Mouse (Mus musculus) olfactory bulb, adult 2 months (tissue): ENCODE measurements around the gene Zcchc7.

Experiments
- CTCF ChIP-seq: fragments of 200-500 bp; IDR thresholded peaks from 2 replicates; pipeline ENCODE4 v1.5.1; 2012; ENCODE audit warnings: low read depth, mild to moderate bottlenecking, low read length, moderate library complexity; ENCODE audit not compliant: insufficient read depth
- POLR2A ChIP-seq: fragments of 200-500 bp; IDR thresholded peaks from 2 replicates; pipeline ENCODE4 v1.6.1; 2012; ENCODE audit warnings: mild to moderate bottlenecking, low read depth, low read length, moderate library complexity; ENCODE audit not compliant: insufficient read depth

- TF ChIP-seq CTCF (no peak), POLR2A (no peak)
Measured at GRCm38 (mm10) chr4:44712051-44712700, 43.5 kb upstream of the Zcchc7 start.
